Mouse (Mus musculus) bone marrow, adult 2 months (tissue): Measurements from ENCODE around the gene Hist2h2ab. TPM values are rescaled to one million over a fixed set of nuclear protein-coding genes. Genes with fewer than 3 reads are reported as not detected.
"Not testable (repeated sequence)": the region's sequence is repeated elsewhere in the genome, so short reads cannot be mapped to it uniquely, and the experiment has no call there.

Source experiments
- H3K27ac ChIP-seq: fragments of 200-500 bp; 2 replicates; pipeline ENCODE4 v1.5.1; 2012; ENCODE audit warnings: low read depth, mild to moderate bottlenecking, control low read depth, inconsistent platforms, low read length; ENCODE audit not compliant: control insufficient read depth, poor library complexity, insufficient read depth
- H3K4me1 ChIP-seq: fragments of 200-500 bp; 2 replicates; pipeline ENCODE4 v1.6.1; 2011; ENCODE audit warnings: low read length; ENCODE audit not compliant: control insufficient read depth, insufficient read depth
- H3K4me3 ChIP-seq: fragments of 200-500 bp; replicated peaks from 2 replicates; pipeline ENCODE3; 2011; ENCODE audit warnings: mild to moderate bottlenecking, low read depth, low read length, control low read depth; ENCODE audit not compliant: control insufficient read depth
- CTCF ChIP-seq: fragments of 200-500 bp; IDR thresholded peaks from 2 replicates; pipeline ENCODE4 v1.5.1; 2011; ENCODE audit warnings: low read length, control low read depth; ENCODE audit not compliant: control insufficient read depth, insufficient read depth
- POLR2A ChIP-seq: fragments of 200-500 bp; IDR thresholded peaks from 2 replicates; pipeline ENCODE4 v1.6.1; 2011; ENCODE audit warnings: low read depth, mild to moderate bottlenecking, control low read depth, low read length, borderline replicate concordance; ENCODE audit not compliant: control insufficient read depth
- WGBS: fragments of 180-500 bp; shearing (Covaris S2); methylation state at CpG from one replicate; pipeline ENCODE4 v1.1.7; 2018; 5-methylcytosine and 5-hydroxymethylcytosine counted together
- polyA plus RNA-seq: library from polyadenylated mRNA; stranded (reverse); fragments of >200 nt; gene quantifications from 2 replicates; pipeline ENCODE4 v1.2.4, GENCODE M21; 2011; ENCODE audit warnings: low replicate concordance; ENCODE audit not compliant: missing spikeins, insufficient read depth, insufficient read length

The Hist2h2ab gene
- polyA plus RNA-seq, 1 experiment, result 26.5 TPM

GRCm38 (mm10) chr3:96219191-96219641 lies 449 bp upstream of the Hist2h2ab start:
- 0% methylated on average over 12 of the region's 12 CpGs for WGBS
- no peak for TF ChIP-seq POLR2A
- TF ChIP-seq CTCF, result peak; percentile 19; the same call in 1 of the 2 replicates
- peaks cover 2% of the 10 kb centered on the region for H3K4me1 ChIP-seq
- H3K4me3 ChIP-seq, result peak overlapping the region; percentile 60
- peak overlapping the region; percentile 98 for H3K27ac ChIP-seq

- WGBS, result under 1% methylated on average over 46 of the region's 47 CpGs
- Histone ChIP-seq H3K4me3 (peak overlapping the region; percentile 67), H3K27ac (peak overlapping the region; percentile 98)
- H3K4me1 ChIP-seq, result not testable (repeated sequence)
These were observed 583 bp downstream of the Hist2h2ab start for GRCm38 (mm10) chr3:96220131-96220764.

GRCm38 (mm10) chr3:96220765-96221639 lies 1.3 kb downstream of the Hist2h2ab start, which contains the start of the genes Hist2h2ac and Hist2h2be:
Hist2h2ac (minus strand) TSS chr3:96220880.
Hist2h2be (plus strand) TSS chr3:96221119.
- Histone ChIP-seq H3K4me1 (peaks cover 4% of the 10 kb centered on the region), H3K4me3 (peak within 1 kb of the TSS; percentile 77), H3K27ac (peak within 1 kb of the TSS; percentile 98)
- WGBS, result under 1% methylated on average over 43 of the region's 43 CpGs
- peak; percentile 92 for TF ChIP-seq POLR2A
- peak; percentile 11; the same call in 1 of the 2 replicates for TF ChIP-seq CTCF

- Histone ChIP-seq H3K4me3 (peak overlapping the region; percentile 77), H3K27ac (peak overlapping the region; percentile 97), H3K4me1 (peaks cover 4% of the 10 kb centered on the region)
- 4% methylated on average over 9 of the region's 9 CpGs for WGBS
- no peak for TF ChIP-seq CTCF
- TF ChIP-seq POLR2A, result no peak
These were observed 2.0 kb downstream of the Hist2h2ab start for GRCm38 (mm10) chr3:96221640-96222038.

- 84% methylated on average over 4 of the region's 4 CpGs for WGBS
- Histone ChIP-seq H3K4me1 (peaks cover 5% of the 10 kb centered on the region), H3K27ac (peak overlapping the region; percentile 29; the same call in 1 of the 2 replicates), H3K4me3 (peak overlapping the region; percentile 37)
- TF ChIP-seq POLR2A, result no peak
- TF ChIP-seq CTCF, result no peak
These were observed 3.1 kb downstream of the Hist2h2ab start for GRCm38 (mm10) chr3:96222774-96223173.

GRCm38 (mm10) chr3:96225421-96225820 lies 5.8 kb downstream of the Hist2h2ab start:
- Histone ChIP-seq H3K4me3 (no peak overlapping the region), H3K4me1 (peaks cover 5% of the 10 kb centered on the region), H3K27ac (no peak overlapping the region)
- WGBS, result 58% methylated on average over 2 of the region's 2 CpGs
- no peak for TF ChIP-seq CTCF
- no peak for TF ChIP-seq POLR2A

- Histone ChIP-seq H3K4me1 (peaks cover 5% of the 10 kb centered on the region), H3K27ac (no peak overlapping the region), H3K4me3 (no peak overlapping the region)
- WGBS, result 56% methylated on average over 8 of the region's 8 CpGs
- no peak for TF ChIP-seq CTCF
- TF ChIP-seq POLR2A, result no peak
These were observed 7.3 kb downstream of the Hist2h2ab start for GRCm38 (mm10) chr3:96226695-96227648.
